Mouse (Mus musculus) liver, adult (tissue): ENCODE data around the gene Uhrf2.

Source experiments
- GATA4 ChIP-seq: IDR thresholded peaks from 2 replicates; pipeline ENCODE4 v1.6.1; 2014; ENCODE audit warnings: mild to moderate bottlenecking, low read length; ENCODE audit not compliant: insufficient replicate concordance

Gene Uhrf2

DNA sequence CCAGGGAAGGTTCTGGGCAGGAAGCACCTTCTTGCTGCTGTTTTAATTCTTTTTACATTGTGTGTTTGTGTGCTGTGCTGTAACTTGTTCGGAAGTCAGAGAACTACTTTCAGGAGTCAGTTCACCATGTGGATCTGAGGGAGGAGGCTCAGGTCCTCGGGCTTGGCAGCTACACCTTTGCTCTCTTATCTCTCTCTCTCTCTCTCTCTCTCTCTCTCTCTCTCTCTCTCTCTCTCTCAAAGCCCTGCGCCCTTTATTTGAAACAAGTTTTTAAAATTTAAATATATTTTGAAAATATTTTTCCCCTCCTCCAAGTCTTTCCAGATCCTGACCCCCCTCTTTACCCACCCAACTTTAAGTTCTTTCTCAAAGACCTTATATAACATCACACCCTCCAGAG, 5.0 kb downstream of the Uhrf2 start:
- no peak for TF ChIP-seq GATA4

DNA sequence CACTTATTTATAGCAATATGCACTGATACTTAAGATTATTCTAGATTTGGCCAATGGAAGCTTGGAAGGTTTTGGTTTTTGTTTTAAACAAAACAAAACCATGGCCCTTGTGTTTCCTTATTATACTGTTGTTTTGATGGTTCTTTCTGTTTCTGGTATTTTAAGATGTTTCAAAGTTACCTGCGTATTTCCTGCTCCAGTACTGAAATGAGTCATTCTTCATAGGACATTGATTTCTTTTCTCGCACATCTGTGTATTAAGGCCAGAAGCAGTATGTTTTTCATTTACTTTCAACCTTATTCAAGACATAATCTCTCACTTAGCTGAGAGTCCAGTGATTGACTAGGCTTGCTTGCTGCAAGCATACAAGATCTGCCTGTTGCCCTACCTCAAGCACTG, 13.4 kb downstream of the Uhrf2 start:
- no peak for TF ChIP-seq GATA4

DNA sequence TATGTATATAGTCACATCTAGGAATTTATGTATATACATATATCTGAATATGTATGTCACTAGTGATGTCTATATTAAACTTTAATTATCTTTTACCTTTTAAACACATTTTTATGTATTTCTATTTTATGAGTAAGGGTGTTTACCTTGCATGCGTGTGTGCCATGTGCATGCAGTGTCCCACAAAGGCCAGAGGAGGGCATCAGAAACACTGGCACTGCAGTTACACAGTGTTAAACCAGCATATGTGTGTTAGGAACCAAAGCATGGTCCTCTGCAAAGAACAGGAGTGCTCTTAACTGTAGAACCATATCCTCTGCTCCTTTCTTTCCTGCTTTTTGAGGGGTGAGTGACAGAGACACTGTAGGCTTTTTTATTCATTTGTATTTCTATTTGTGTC, 14.3 kb downstream of the Uhrf2 start:
- no peak for TF ChIP-seq GATA4

DNA sequence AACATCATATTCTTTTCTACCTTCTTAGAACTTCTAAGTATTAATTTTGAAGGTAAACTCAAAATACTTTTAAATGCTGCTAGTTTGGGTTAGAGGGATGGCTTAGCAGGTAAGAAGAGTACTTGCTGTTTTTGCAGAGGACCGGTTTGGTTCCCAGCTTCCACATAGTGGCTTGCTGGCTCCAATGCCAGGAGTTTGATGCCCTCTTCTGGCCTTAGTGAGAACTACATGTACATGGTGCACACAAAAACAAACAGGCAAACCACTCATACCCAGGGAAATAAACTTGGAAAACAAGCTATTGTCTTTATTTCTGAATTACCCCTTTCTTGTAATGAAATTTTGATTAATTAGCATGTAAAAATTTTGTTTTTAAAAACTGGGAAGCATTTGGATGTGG, 15.5 kb downstream of the Uhrf2 start:
- TF ChIP-seq GATA4 = no peak

DNA sequence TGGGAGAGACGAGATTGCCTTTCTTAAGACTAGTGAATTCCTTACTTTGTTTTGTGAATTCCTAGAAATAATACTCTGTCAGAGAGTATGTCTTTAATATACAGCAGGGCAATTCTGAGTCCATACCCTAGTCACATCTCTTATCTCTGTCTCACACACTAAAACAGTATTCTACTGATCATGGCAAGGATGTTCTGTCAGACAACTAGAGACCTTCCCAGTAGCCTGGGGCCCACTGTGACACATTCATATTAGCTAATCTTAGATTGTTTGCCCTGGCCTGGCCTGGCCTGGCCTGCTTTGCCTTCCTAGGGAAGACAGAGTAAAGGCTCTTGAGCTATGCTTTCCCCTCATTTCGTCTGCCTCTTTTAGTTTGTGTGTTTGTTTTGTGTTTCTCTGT, 20.3 kb downstream of the Uhrf2 start:
- TF ChIP-seq GATA4 = no peak

DNA sequence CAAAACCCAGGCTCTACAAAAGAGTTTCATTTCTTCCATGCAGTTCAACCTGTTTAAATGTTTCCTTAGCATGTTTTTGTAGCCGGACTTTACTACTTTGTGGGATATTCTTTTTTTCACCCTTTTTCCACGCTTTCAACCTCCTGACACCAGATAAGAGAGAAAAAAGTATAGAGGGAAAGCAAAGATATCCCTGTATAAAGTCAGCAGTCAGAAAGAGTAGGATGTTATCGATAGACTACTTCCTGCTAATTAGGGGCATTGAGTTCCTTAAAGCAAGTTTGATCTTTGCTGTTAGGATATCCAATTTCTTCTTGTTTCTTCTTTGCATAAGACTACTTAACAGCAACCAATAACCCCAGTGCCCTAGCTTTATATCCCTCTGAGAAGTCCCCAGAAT, 21.2 kb downstream of the Uhrf2 start:
- no peak for TF ChIP-seq GATA4

DNA sequence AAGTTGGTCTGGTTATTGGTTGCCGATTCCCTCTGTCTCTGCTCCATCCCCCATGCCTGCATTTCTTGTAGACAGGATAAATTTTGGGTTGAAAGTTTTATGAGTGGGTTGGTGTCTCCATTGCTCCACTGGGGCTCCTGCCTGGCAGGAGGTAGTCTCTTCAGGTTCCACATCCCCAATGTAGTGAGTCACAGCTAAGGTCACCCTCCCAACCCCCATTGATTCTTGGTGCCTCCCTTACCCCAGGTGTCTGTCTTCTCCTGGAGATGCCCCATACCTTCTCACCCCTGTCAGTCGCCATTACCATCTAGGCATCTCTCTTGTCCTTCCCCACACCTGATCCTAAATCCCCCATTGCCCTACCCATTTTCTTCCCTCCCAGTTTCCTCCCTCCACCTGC, 23.9 kb downstream of the Uhrf2 start:
- no peak for TF ChIP-seq GATA4

DNA sequence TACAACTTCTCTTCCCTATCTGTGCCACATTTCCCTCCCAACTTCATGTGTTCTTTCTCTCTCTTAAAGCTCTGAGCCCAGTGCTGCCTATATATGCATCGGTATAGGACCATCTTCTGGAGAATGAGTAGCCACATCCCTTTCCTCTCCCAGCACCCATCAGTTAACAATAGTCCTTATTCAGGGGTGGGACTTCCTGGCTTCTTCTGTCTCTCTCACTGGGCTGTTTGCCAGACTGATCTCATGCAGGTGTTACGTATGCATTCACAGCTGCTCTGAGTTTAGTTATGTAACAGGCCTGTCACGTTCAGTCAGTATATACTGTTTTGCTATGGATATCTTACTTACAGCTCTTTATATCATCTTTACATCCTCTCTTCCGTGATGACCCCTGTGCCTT, 35.5 kb downstream of the Uhrf2 start:
- no peak for TF ChIP-seq GATA4

DNA sequence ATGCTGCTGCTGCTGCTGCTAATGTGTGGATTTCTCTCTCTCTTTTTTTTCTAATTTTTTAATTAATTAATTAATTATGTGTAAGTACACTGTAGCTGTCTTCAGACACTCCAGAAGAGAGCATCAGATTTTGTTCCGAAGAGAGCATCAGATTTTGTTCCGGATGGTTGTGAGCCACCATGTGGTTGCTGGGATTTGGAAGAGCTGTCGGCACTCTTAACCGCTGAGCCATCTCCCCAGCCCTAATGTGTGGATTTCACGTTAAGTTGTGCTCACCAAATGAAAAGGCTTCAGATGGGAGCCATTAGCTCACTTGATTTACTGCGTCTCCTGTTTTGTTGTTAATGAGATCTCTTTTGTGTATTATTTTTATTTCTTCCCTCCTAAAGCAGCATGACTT, 59.9 kb downstream of the Uhrf2 start:
- no peak for TF ChIP-seq GATA4

DNA sequence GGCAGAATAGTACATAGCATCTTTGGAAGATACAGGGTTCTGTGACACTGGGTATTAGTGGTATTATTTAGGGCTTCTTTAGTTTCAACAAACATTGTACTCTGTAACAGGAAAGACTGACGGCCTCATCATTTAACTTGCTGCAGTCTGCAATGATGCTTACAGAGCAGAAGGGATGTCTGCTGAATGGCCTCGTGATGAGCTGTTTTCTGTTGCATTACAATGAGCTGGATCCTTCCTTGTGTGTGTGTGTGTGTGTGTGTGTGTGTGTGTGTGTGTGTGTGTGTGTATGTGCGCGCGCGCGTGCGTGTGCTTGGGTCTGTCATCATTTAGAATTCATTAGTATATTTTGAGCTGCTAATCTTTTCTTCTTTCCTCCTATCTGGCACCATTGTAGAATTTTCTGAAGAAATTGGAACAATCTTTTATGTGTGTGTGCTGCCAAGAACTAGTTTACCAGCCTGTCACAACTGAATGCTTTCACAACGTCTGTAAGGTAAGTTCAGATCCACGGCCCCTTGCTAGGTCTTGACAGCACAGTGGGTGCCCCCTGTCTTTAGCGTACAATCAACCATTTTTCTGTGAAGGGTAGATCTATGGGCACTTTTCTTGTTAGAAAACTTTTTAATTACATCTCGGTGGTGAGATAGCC, 61.5 kb downstream of the Uhrf2 start:
- no peak for TF ChIP-seq GATA4

DNA sequence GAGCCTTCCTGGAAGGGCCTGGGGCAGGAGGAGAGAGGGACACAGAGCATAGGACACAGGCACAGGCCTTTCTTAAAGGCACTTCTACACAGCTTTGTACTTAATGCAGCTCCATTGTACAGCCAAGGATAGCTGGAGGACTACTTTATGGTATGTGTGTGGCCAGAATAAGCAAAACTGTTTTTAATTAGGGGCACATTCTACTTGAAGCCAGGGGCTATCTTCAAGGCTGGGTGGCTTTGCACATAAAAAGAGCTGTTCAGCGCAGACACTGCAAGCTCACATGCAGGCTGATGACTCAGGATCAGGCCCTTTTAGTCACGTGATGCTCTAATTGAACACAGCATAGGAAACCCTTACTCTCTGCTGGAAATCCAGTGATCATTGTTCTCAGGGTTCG, 65.9 kb downstream of the Uhrf2 start:
- TF ChIP-seq GATA4 = no peak

DNA sequence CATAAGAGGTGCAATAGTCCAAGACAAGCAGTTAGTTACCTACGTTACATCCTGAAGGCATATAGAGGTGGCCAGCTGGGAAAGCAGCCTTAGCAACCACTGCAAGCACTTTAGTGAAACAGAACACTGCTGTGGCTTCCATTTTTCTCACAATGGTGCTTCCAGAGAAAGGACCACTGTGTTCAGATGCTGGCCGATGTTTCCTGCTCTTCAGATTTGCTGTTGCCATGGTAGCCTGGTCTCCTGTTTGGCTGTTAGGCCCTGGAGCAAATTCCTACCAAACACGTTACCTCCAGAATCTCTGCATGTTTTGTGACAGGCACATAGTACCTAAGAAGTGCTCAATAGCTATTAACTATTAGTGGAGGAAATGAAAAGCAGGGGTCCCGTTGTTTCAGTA, 66.7 kb downstream of the Uhrf2 start:
- no peak for TF ChIP-seq GATA4

DNA sequence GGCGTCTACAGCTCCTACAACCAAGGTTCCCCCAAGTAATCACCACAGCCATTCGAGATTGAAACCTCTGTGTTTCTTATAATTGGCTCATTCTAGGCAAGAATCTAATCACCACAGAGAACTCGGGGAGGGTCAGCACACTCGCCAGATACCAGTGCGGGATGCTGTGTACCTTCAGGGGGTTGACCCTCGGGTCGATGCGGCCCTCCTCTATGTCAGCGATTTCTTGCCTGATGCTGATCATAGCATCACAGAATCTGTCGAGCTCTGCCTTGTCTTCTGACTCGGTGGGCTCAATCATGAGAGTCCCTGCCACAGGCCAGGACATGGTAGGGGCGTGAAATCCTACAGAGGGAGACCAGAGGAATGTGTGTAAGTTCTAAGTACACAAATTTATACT, 70.3 kb downstream of the Uhrf2 start:
- TF ChIP-seq GATA4 = no peak

DNA sequence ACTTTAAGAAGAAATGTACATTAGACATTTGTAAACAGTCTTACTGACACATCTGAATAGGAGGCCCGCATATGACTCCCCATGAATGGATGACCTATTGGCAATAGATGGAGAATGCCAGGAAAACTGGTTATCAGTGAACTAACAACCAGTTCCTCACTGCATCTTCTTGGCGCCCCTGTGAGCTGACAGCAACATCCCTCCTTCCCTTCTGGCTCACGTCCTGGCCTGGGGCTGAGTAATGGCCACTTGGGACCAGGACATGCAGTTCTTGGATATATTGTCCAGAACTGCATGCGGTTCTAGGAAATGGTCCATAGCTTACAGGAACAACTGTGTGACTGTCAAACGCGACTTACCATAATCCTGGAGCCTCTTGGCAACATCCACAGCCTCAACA, 72.3 kb downstream of the Uhrf2 start:
- no peak for TF ChIP-seq GATA4

DNA sequence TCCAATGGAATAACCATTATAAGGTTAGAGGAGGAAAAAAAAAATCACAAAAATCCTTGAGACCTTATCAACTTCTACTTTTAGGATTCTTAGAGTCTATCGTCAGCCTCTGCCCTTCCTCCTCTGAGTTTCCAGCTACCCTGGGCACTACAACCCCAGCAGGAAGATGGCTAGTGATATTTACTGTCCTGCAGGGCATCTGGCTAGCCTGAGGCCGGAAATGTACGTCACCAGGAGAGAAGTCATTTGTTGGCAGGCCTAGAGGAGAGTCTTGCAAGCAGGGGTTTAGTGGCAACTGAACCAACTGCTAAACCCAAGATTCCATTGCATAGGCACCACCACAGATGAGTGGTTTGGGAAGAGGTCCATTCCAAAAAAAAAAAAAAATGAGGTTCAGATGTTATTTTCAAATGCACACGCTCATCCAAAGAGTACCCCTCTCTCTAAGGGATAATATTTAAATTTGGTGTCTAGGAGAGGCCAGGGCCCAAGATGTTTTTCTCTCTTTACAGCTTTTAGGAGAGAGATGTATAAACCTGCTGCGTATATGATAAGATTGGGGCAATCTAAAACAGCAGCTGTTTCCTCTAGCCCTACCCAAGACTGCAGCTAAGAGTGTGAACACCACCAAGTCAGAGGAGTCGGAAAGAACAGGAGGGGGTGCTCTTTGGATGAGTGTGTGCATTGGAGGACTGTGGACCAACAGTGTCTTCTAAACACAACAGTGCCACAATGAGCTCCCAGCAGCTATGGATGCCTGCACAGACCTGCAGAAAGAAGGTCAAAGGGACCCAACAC, 74.9 kb downstream of the Uhrf2 start:
- TF ChIP-seq GATA4 = no peak

DNA sequence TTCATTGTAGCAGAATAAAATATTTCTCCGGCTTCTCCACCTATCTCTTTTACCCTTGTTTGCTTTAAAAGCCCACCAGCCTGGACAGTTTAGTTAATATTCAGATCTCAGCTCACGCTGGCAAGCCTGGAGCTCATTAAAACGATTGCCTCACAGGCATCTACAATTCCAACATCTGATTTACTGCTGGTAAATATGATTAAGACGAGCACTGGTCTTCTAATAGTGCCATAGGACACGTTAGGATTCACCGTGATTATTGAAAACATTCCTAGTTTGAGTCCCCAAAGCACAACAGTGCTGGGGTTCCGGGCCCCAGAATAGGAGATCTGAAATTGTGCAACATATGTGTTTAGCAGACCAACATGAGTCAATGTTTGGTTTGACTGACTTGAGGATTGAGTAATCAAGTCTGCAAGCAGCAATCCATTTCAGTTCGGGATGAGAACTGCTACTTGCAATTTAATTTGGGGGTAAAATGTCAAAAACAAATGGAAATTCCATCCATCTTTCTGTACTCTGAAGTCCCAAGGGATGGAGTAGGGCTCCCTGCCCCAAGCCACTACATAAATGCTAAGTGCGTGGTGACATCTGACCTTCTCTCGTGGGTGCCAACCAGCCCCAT, 77.0 kb downstream of the Uhrf2 start:
- no peak for TF ChIP-seq GATA4
